15 mouse cellular contexts compared by ENCODE assay signal in the genomic region with DNA sequence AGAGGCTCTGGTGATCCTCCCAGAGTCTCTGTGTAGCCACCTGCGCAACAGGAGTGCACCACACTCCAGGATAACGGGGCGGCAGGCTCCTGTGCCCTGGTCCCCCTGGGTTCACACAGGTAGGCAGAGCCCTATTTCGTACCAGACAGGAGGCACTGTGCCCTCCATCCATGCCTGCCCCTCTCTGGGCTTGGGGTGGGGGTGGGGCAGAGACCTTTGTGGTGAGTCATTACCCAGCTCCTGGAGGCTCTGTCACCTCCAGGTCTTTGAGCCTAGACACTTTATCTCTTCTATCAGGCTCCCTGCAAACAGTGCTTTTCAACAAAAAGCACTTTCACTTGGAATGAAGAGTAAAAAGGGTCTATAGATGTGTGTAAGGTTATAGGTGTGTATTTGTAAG. TPM values are rescaled to one million over a fixed set of nuclear protein-coding genes. Genes with fewer than 3 reads are reported as not detected.
DNase-seq lines count a peak whose midpoint lies in the region; ATAC-seq and TF ChIP-seq lines count a peak whose summit lies in the region.
"Had no signal": no experiment of that assay in that cellular context is flagged by ENCODE, and none has a peak within 500 bp of the region (broad histone marks: within the 10 kb centered on the region; RNA-seq: fewer than 3 reads in every experiment).

No protein-coding gene starts in this region.

- no peak for DNase-seq in heart, adult 11 months
- DNase-seq in lung, embryonic 14.5 days, result no peak
- no peak for DNase-seq in lung, postnatal 14 days
- no peak for DNase-seq in urinary bladder, postnatal 10 days (ENCODE audit: low spot score)
- DNase-seq in thymus, postnatal 14 days, result no peak
- DNase-seq: adrenal gland, postnatal 10 days; cerebellum, postnatal 10 days; lung, postnatal 4 days had no signal

- H3K9me3 ChIP-seq in heart, embryonic 12.5 days (replicated peaks), result no peaks in the 10 kb centered on the region
- H3K9me3 ChIP-seq in lung, embryonic 14.5 days (ENCODE audit: low read depth, low read length), result no peaks in the 10 kb centered on the region
- H3K9me3 ChIP-seq in kidney, embryonic 16.5 days (ENCODE audit: low read length), result no peaks in the 10 kb centered on the region
- H3K9me3 ChIP-seq in stomach, embryonic 15.5 days, result no peaks in the 10 kb centered on the region
- H3K9me3 ChIP-seq: hindbrain, embryonic 10.5 days; midbrain, embryonic 15.5 days; neural tube, embryonic 12.5 days had no signal

- TF ChIP-seq CTCF in lung, embryonic 14.5 days (IDR thresholded peaks at IDR 0.05; ENCODE audit: low read depth), result no peak

- H3K4me1 ChIP-seq in heart, embryonic 12.5 days (replicated peaks), result peaks cover 10% of the 10 kb centered on the region
- H3K4me1 ChIP-seq in lung, embryonic 14.5 days (ENCODE audit: insufficient read depth), result no peaks in the 10 kb centered on the region
- H3K4me1 ChIP-seq in kidney, embryonic 16.5 days (ENCODE audit: insufficient read depth, low read length), result peaks cover 30% of the 10 kb centered on the region
- no peaks in the 10 kb centered on the region for H3K4me1 ChIP-seq in stomach, embryonic 15.5 days
- H3K4me1 ChIP-seq: midbrain, embryonic 15.5 days; neural tube, embryonic 12.5 days had no signal

- no peak overlapping the region for H3K9ac ChIP-seq in heart, embryonic 12.5 days
- no peak overlapping the region for H3K9ac ChIP-seq in lung, embryonic 14.5 days
- H3K9ac ChIP-seq in kidney, embryonic 16.5 days (replicated peaks; ENCODE audit: low read length), result peak overlapping the region; percentile 58
- no peak overlapping the region for H3K9ac ChIP-seq in stomach, embryonic 15.5 days
- H3K9ac ChIP-seq: midbrain, embryonic 15.5 days; neural tube, embryonic 12.5 days had no signal

- ATAC-seq in heart, embryonic 12.5 days (ENCODE audit: insufficient number of reproducible peaks, low FRiP score), result no peak
- ATAC-seq in lung, embryonic 14.5 days (ENCODE audit: insufficient read depth), result no peak
- no peak for ATAC-seq in kidney, embryonic 16.5 days (ENCODE audit: low FRiP score, low TSS enrichment)
- ATAC-seq in stomach, embryonic 15.5 days (ENCODE audit: insufficient read depth, low FRiP score, low read depth), result peak; percentile 54; the same call in 1 of the 2 replicates
- ATAC-seq: midbrain, embryonic 15.5 days had no signal

- peak overlapping the region; percentile 17; the same call in 1 of the 2 replicates for H3K4me2 ChIP-seq in heart, embryonic 12.5 days
- H3K4me2 ChIP-seq in lung, embryonic 14.5 days, result peak overlapping the region; percentile 23; the same call in 1 of the 2 replicates
- peak overlapping the region; percentile 45 for H3K4me2 ChIP-seq in kidney, embryonic 16.5 days (replicated peaks; ENCODE audit: low read depth, low read length)
- H3K4me2 ChIP-seq in stomach, embryonic 15.5 days, result peak overlapping the region; percentile 34
- H3K4me2 ChIP-seq: midbrain, embryonic 15.5 days; neural tube, embryonic 12.5 days had no signal

- H3K36me3 ChIP-seq in heart, embryonic 12.5 days, result no peaks in the 10 kb centered on the region
- H3K36me3 ChIP-seq in lung, embryonic 14.5 days (ENCODE audit: insufficient read depth), result no peaks in the 10 kb centered on the region
- no peaks in the 10 kb centered on the region for H3K36me3 ChIP-seq in kidney, embryonic 16.5 days (ENCODE audit: insufficient read depth, low read length)
- no peaks in the 10 kb centered on the region for H3K36me3 ChIP-seq in stomach, embryonic 15.5 days
- H3K36me3 ChIP-seq: hindbrain, embryonic 10.5 days; midbrain, embryonic 15.5 days; neural tube, embryonic 12.5 days had no signal

- peaks cover 23% of the 10 kb centered on the region for H3K27me3 ChIP-seq in heart, embryonic 12.5 days (replicated peaks)
- no peaks in the 10 kb centered on the region for H3K27me3 ChIP-seq in lung, embryonic 14.5 days (ENCODE audit: insufficient read depth, low read length)
- no peaks in the 10 kb centered on the region for H3K27me3 ChIP-seq in kidney, embryonic 16.5 days (ENCODE audit: insufficient read depth, low read length)
- H3K27me3 ChIP-seq in stomach, embryonic 15.5 days (replicated peaks), result no peaks in the 10 kb centered on the region
- H3K27me3 ChIP-seq: midbrain, embryonic 15.5 days had no signal

- 16% methylated on average over 4 of the region's 4 CpGs for WGBS in heart, embryonic 12.5 days
- 8% methylated on average over 4 of the region's 4 CpGs for WGBS in lung, embryonic 14.5 days
- 18% methylated on average over 4 of the region's 4 CpGs for WGBS in kidney, embryonic 16.5 days
- 21% methylated on average over 4 of the region's 4 CpGs for WGBS in stomach, embryonic 15.5 days

- no peak overlapping the region for H3K4me3 ChIP-seq in heart, embryonic 12.5 days
- H3K4me3 ChIP-seq in lung, embryonic 14.5 days (ENCODE audit: low read depth, low read length), result no peak overlapping the region
- peak overlapping the region; percentile 45 for H3K4me3 ChIP-seq in kidney, embryonic 16.5 days (ENCODE audit: low read length)
- peak overlapping the region; percentile 25 for H3K4me3 ChIP-seq in stomach, embryonic 15.5 days (replicated peaks)
- H3K4me3 ChIP-seq: hindbrain, embryonic 10.5 days; left cerebral cortex, adult 2 months; midbrain, embryonic 15.5 days; neural tube, embryonic 12.5 days had no signal

- no peak overlapping the region for H3K27ac ChIP-seq in heart, embryonic 12.5 days (ENCODE audit: poor library complexity, severe bottlenecking)
- H3K27ac ChIP-seq in lung, embryonic 14.5 days (ENCODE audit: low read depth), result no peak overlapping the region
- peak overlapping the region; percentile 67; the same call in 1 of the 2 replicates for H3K27ac ChIP-seq in kidney, embryonic 16.5 days (ENCODE audit: low read length)
- H3K27ac ChIP-seq in stomach, embryonic 15.5 days, result no peak overlapping the region
- H3K27ac ChIP-seq: hindbrain, embryonic 10.5 days; left cerebral cortex, adult 2 months; midbrain, embryonic 15.5 days; neural tube, embryonic 12.5 days had no signal

RNA-seq across cellular contexts. Expression of gene Ggt1, which starts 7.4 kb away (rescaled TPM):
- 0.34 and 0.49 TPM in 2 replicates for polyA plus RNA-seq in heart, embryonic 12.5 days (2016; fragmentation: Nextera tagmentation; extraction: Ambion mirVana)
- 1.8 and 1.9 TPM in 2 replicates for polyA plus RNA-seq in lung, embryonic 14.5 days (2014; fragmentation: Nextera tagmentation; extraction: Ambion mirVana)
- 244 and 292 TPM in 2 replicates for polyA plus RNA-seq in kidney, embryonic 16.5 days (2015; fragmentation: Nextera tagmentation; extraction: Ambion mirVana)
- 26.5 and 36.2 TPM in 2 replicates for polyA plus RNA-seq in stomach, embryonic 15.5 days (2015; fragmentation: Nextera tagmentation; extraction: Ambion mirVana)

RNA-seq across cellular contexts. Expression of gene Lrrc75b, which starts 8.7 kb away (rescaled TPM):
- polyA plus RNA-seq in heart, embryonic 12.5 days (2016; fragmentation: Nextera tagmentation; extraction: Ambion mirVana), result 1.4 and 1.6 TPM in 2 replicates
- 0.50 and 0.69 TPM in 2 replicates for polyA plus RNA-seq in lung, embryonic 14.5 days (2014; fragmentation: Nextera tagmentation; extraction: Ambion mirVana)
- polyA plus RNA-seq in kidney, embryonic 16.5 days (2015; fragmentation: Nextera tagmentation; extraction: Ambion mirVana), result 3.3 and 3.8 TPM in 2 replicates
- polyA plus RNA-seq in stomach, embryonic 15.5 days (2015; fragmentation: Nextera tagmentation; extraction: Ambion mirVana), result 1.6 and 2.6 TPM in 2 replicates

RNA-seq across cellular contexts. Expression of gene Ggt5, which starts 20.3 kb away (rescaled TPM):
- 6.1 and 7.7 TPM in 2 replicates for polyA plus RNA-seq in heart, embryonic 12.5 days (2016; fragmentation: Nextera tagmentation; extraction: Ambion mirVana)
- polyA plus RNA-seq in lung, embryonic 14.5 days (2014; fragmentation: Nextera tagmentation; extraction: Ambion mirVana), result 0.43 and 0.71 TPM in 2 replicates
- 6.4 and 9.5 TPM in 2 replicates for polyA plus RNA-seq in kidney, embryonic 16.5 days (2015; fragmentation: Nextera tagmentation; extraction: Ambion mirVana)
- 7.0 and 7.2 TPM in 2 replicates for polyA plus RNA-seq in stomach, embryonic 15.5 days (2015; fragmentation: Nextera tagmentation; extraction: Ambion mirVana)

RNA-seq across cellular contexts. Expression of gene Gucd1, which starts 51.1 kb away (rescaled TPM):
- polyA plus RNA-seq in heart, embryonic 12.5 days (2016; fragmentation: Nextera tagmentation; extraction: Ambion mirVana), result 26.8 and 27.9 TPM in 2 replicates
- polyA plus RNA-seq in lung, embryonic 14.5 days (2014; fragmentation: Nextera tagmentation; extraction: Ambion mirVana), result 30.8 and 32.6 TPM in 2 replicates
- polyA plus RNA-seq in kidney, embryonic 16.5 days (2015; fragmentation: Nextera tagmentation; extraction: Ambion mirVana), result 53.4 and 54.0 TPM in 2 replicates
- polyA plus RNA-seq in stomach, embryonic 15.5 days (2015; fragmentation: Nextera tagmentation; extraction: Ambion mirVana), result 26.7 and 27.5 TPM in 2 replicates

RNA-seq across cellular contexts. Expression of gene Snrpd3, which starts 51.5 kb away (rescaled TPM):
- 105 and 106 TPM in 2 replicates for polyA plus RNA-seq in heart, embryonic 12.5 days (2016; fragmentation: Nextera tagmentation; extraction: Ambion mirVana)
- polyA plus RNA-seq in lung, embryonic 14.5 days (2014; fragmentation: Nextera tagmentation; extraction: Ambion mirVana), result 188 and 202 TPM in 2 replicates
- polyA plus RNA-seq in kidney, embryonic 16.5 days (2015; fragmentation: Nextera tagmentation; extraction: Ambion mirVana), result 156 and 186 TPM in 2 replicates
- polyA plus RNA-seq in stomach, embryonic 15.5 days (2015; fragmentation: Nextera tagmentation; extraction: Ambion mirVana), result 137 and 147 TPM in 2 replicates

Comparison
In these comparisons a context has a peak if more than half of its experiments do, and no peak if none do; other contexts are left out.
1. H3K4me3 ChIP-seq: peak in kidney, embryonic 16.5 days (single experiment) and stomach, embryonic 15.5 days (single experiment); none in heart, embryonic 12.5 days (single experiment) and lung, embryonic 14.5 days (single experiment).
2. Peak in every context shown above with its lines, with median percentiles within 50 percentile points of each other: H3K4me2 ChIP-seq.